Mouse (Mus musculus) induced T-regulatory cell, adult 2 months (primary cell): ENCODE measurements at regions not wholly inside any gene's neighbourhood (a gene's known extent, or its start where the extent isn't known, plus 50 kb on each side); places are given as distances from the start of the nearest gene placed in this dataset.
"Not testable (repeated sequence)": the region's sequence is repeated elsewhere in the genome, so short reads cannot be mapped to it uniquely, and the experiment has no call there.

Source experiments
- DNase-seq: peaks from one replicate; pipeline ENCODE4 v3.0.0-alpha.2; 2012; ENCODE audit warnings: low read depth

DNA sequence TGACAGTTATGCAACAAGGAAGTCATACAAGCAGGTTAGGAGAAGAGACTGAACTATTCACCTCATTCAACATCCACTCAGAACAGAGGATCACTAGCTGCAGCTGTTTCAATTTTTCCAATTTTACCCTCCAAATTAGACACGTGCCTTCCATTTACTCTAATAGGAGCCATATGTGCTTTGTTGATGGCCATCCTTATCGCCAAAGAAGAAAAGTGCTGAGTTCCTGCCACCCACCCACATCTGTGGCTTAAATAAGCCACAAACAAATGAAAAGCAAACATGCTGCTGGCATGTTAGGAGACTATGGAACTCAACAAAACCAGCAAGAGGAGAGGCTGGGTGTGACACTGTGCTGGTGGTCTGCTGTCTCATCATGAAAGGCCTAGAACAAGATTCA is 1786.1 kb downstream of the 9330182O14Rik start:
- no peak for DNase-seq

- no peak for DNase-seq
Measured at GRCm38 (mm10) chr15:41936697-41937096, 1802.5 kb downstream of the 9330182O14Rik start.

DNA sequence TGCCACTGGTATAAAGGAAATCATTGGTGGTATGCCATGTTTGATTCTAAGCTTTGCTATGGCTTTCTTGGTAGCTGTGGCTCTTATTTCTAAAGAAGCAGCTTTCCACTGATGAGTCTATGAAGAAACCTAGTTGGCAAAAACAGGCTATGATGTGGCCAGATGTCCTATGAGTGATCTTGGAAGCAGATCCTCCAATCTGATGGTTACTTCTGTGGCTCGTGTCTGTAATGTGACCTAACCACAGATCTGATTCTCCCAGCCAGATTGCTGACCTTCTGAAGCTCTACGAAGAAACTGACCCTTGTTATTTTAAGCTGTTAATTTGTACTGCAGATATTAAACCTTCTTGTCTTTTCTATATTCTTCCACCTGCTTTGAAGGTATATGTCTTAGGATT is 1811.1 kb downstream of the 9330182O14Rik start:
- DNase-seq: no peak

DNA sequence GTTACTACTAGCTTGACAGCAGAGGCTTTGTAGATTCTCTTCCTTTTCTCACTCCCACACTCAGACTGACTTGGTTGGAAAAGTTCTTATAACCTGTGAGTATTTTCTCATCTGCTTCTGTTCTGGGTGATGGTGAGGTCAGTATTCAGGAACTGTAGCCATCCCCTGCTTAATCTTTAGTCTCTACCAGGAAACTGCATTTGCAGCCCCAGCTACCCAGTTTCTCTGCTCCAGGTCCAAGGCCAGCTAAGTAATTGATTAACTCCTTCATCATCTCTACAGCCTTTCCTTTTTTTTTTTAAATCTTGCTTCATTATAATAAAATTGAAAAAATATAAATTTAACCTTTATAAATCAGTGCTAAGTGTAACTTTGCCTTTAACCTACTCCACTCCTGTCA is 1813.7 kb downstream of the 9330182O14Rik start:
- no peak for DNase-seq

DNA sequence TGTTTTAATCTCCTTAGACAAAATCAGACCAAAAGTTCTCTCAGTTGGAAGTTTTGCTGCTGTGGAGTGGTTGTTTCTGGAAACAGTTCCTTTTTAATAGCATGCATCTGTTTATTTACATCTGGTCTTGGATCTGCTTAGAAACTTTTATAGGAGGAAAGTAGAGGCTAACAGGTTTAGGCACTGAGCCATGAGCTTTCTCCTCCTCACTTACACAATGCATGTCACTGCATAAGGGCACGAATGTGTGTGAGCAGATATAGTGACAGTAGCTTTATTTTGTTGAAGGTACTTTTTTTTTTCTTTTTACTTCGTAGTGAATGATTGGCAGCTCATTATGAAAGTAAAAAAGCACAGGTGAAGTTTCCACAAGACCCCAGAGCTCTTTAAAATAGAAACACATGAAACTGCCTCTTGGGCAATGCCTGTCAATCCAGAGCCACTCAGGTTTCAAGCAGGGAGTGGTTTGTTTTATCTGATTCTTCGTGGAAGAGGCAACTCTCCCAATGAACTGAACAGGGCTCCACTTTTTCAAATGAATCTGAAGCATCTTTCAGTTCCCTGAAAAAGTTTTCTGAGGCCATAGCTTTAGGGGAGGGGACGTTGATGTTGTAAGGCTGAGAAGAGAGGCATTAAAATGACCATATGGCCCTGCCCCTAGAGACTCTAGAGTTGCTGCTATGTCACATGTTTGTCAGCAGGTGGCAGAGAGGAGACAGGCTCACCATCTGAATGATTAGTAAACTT is 1814.4 kb downstream of the 9330182O14Rik start:
- DNase-seq: peak; percentile 39

DNA sequence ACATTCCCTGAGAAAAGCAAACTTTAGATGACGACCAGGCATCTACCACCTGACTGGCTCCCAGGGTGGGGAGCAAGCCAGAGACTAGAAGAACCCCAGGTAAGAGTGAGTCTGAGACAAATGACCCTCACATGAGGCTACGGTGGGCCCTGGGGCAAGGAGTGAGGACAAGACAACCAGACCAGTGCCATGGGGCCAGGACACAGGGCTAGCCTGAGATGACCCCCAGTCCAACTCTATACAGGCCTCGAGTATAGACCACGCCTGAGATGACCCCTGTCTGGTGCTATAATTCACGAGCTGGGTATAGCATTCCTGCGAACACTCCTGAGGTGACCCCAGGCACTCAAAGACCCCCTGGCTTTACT is 1814.9 kb downstream of the 9330182O14Rik start:
- DNase-seq: no peak

- peak; percentile 49 for DNase-seq
Measured at GRCm38 (mm10) chr15:41951276-41951675, 1817.1 kb downstream of the 9330182O14Rik start.

- DNase-seq: no peak
Measured at GRCm38 (mm10) chr15:41960597-41960996, 1826.4 kb downstream of the 9330182O14Rik start.

GRCm38 (mm10) chr15:41970877-41971276 is 1836.7 kb downstream of the 9330182O14Rik start:
- peak; percentile 8 for DNase-seq

- peak; percentile 77 for DNase-seq
Measured at GRCm38 (mm10) chr15:41973263-41973662, 1839.1 kb downstream of the 9330182O14Rik start.

- DNase-seq: no peak
Measured at GRCm38 (mm10) chr15:41977196-41977595, 1843.0 kb downstream of the 9330182O14Rik start.

DNA sequence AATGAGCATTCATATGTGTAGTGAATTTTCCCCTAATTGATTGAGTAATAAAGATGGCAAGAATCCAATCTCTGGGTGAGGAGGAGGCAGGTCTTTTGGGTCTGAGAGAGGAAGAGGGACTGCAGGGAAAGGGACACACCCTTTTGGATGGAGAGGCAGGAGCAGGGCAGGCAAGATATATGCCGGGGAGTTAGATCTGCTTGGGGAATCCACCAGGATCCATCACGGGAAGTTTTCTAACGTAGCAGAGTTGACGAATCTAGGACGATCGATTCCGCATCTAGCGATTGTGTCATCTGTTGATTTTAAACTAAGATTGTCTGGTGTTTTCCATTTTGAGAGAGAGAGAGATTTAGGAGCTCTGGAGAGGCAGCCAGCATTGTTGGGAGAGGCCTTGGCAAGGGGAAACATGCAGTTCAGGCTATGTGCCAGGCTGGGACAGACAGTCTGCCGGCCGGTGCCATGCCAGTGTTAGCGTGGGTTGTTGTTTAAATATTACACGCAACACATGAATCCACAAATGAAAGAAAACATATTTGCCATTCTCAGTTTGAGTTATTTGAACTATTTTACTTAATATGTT is 1843.6 kb downstream of the 9330182O14Rik start:
- no peak for DNase-seq

GRCm38 (mm10) chr15:41983261-41983660 is 1849.1 kb downstream of the 9330182O14Rik start:
- no peak for DNase-seq

DNA sequence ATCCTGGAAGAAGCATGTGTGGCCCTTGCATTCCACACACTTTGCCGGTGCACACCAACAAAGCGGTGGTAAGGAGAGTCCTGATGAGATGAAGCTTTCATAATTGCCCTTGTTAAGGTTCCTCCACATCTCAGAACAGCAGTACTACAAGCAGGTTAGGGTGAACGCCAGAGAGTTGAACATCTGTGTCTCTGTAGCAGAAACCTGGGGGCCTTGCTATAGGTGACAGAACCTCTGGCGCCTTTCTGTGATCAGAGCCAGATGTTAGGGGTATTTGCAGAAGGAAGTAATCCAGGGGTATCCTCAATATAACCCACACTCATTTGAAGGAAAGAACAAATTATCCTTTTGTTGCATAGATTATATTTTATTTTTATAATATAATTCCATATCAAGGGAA is 1850.1 kb downstream of the 9330182O14Rik start:
- no peak for DNase-seq

DNA sequence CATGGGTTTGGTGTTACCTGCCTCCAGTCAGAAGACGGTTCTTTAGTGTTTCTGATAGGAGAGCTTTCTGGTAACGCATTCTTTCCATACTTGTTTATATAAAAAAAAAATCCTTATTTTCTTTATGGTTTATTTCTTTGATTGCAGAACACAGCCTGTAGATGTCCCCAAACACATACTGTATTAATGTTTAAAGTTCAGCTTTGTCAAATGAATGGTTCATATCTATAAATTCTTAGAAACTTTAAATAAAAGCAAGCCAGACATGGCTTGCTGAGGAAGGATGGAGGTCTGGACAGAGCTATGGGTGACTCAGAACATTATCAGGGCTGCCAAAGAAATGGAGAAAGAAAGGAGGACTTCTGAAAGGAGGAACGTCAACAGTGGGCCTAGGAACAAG is 1852.1 kb downstream of the 9330182O14Rik start:
- no peak for DNase-seq

DNA sequence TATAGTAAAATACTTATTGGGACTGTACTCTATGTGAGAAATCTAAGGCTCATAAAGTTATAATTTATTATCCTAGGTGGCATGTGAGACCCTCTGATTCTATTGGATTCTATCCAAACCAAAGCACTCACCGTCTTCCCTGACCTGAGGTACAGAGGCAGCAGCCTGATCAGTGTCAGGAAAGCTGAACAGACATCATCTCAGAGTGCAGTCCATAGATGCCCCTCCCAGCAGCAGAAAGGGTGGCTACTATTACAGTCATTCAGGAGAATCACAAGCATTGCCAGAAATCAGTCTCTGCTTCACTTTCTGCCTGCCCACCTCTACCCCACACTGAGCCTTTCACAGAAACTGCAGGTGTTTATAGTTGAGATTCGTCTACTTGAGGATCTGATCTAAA is 1854.9 kb downstream of the 9330182O14Rik start:
- no peak for DNase-seq

DNA sequence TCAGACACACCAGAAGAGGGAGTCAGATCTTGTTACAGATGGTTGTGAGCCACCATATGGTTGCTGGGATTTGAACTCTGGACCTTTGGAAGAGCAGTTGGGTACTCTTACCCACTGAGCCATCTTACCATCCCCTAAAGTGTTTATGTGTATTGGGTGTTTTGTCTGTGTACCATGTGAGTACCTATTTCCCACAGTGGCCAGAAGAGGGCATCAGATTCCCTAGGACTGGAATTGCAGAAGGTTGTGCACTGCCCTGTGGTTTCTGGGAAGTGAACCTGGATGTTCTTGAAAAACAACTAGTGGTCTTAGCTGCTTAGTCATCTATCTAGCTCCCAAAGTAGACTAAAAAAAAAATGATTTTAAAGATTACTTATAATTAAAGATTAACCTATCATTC is 1857.7 kb downstream of the 9330182O14Rik start:
- DNase-seq: no peak

- not testable (repeated sequence) for DNase-seq
Measured at GRCm38 (mm10) chr15:42032286-42032685, 1898.1 kb downstream of the 9330182O14Rik start.

- DNase-seq: no peak
Measured at GRCm38 (mm10) chr15:42047088-42047976, 1913.2 kb downstream of the 9330182O14Rik start.

GRCm38 (mm10) chr15:42056772-42057171 is 1922.6 kb downstream of the 9330182O14Rik start:
- DNase-seq: no peak

- no peak for DNase-seq
Measured at GRCm38 (mm10) chr15:42068207-42068831, 1934.2 kb downstream of the 9330182O14Rik start.

- DNase-seq: no peak
Measured at GRCm38 (mm10) chr15:42069072-42069471, 1934.9 kb downstream of the 9330182O14Rik start.
